ENCODE assay signal across 22 mouse cellular contexts in genomic region chr9:72218736-72219135, GRCm38 (mm10). TPM values are rescaled to one million over a fixed set of nuclear protein-coding genes. Genes with fewer than 3 reads are reported as not detected.
DNase-seq lines count a peak whose midpoint lies in the region; ATAC-seq and TF ChIP-seq lines count a peak whose summit lies in the region.
"Had no signal": no experiment of that assay in that cellular context is flagged by ENCODE, and none has a peak within 500 bp of the region (broad histone marks: within the 10 kb centered on the region; RNA-seq: fewer than 3 reads in every experiment).

No protein-coding gene starts in this region.

- no peak for TF ChIP-seq POLR2A in thymus, adult 2 months (IDR thresholded peaks at IDR 0.05; ENCODE audit: control insufficient read depth, extremely low read depth, insufficient read depth, low read length, poor library complexity)

- ATAC-seq in midbrain, embryonic 14.5 days (ENCODE audit: low FRiP score, low TSS enrichment): no peak
- ATAC-seq in midbrain, embryonic 16.5 days: no peak
- ATAC-seq: activated CD4-positive, CD25-positive, alpha-beta regulatory T cell, adult 4 months; forebrain, embryonic 16.5 days; hindbrain, postnatal 0 days; Patski had no signal

- H3K9ac ChIP-seq in midbrain, embryonic 14.5 days (replicated peaks; ENCODE audit: low read length): no peak overlapping the region
- no peak overlapping the region for H3K9ac ChIP-seq in midbrain, embryonic 16.5 days (ENCODE audit: low read depth, low read length)
- H3K9ac ChIP-seq: heart, embryonic 15.5 days; hindbrain, embryonic 13.5 days had no signal

- no peak overlapping the region for H3K4me3 ChIP-seq in midbrain, embryonic 14.5 days (replicated peaks; ENCODE audit: low read depth, low read length)
- H3K4me3 ChIP-seq in midbrain, embryonic 16.5 days (ENCODE audit: low read depth, low read length): no peak overlapping the region
- H3K4me3 ChIP-seq in thymus, adult 2 months (ENCODE audit: control insufficient read depth, insufficient read depth, low read length): no peak overlapping the region
- H3K4me3 ChIP-seq: heart, embryonic 15.5 days; hindbrain, embryonic 13.5 days had no signal

- peak overlapping the region; percentile 8; the same call in 1 of the 2 replicates for H3K4me2 ChIP-seq in midbrain, embryonic 14.5 days (ENCODE audit: low read length)
- H3K4me2 ChIP-seq in midbrain, embryonic 16.5 days (ENCODE audit: low read length): no peak overlapping the region
- H3K4me2 ChIP-seq: heart, embryonic 11.5 days; heart, embryonic 15.5 days; hindbrain, embryonic 13.5 days had no signal

- TF ChIP-seq CTCF in thymus, adult 2 months (IDR thresholded peaks at IDR 0.05; ENCODE audit: borderline replicate concordance, control insufficient read depth, extremely low read depth, insufficient read depth, low read length, poor library complexity): no peak

- 19% methylated on average over 7 of the region's 7 CpGs for WGBS in midbrain, embryonic 14.5 days
- 22% methylated on average over 7 of the region's 7 CpGs for WGBS in midbrain, embryonic 16.5 days
- WGBS in thymus, adult 2 months: 87% methylated on average over 7 of the region's 7 CpGs

- DNase-seq in embryo, embryonic 10.5 days (ENCODE audit: low spot score): peak; percentile 4
- DNase-seq in embryo, embryonic 11 days: no peak
- peak; percentile 58 for DNase-seq in heart, adult 11 months
- no peak for DNase-seq in heart, adult 9 months (ENCODE audit: low spot score in 2 of 2)
- peak; percentile 54 for DNase-seq in midbrain, embryonic 14.5 days
- peak; percentile 57 for DNase-seq in retina, postnatal 1 day
- no peak for DNase-seq in thymus, adult 2 months
- DNase-seq: adrenal gland, postnatal 14 days; cerebellum, adult 2 months; cerebellum, postnatal 10 days; gastrocnemius, postnatal 36 days; heart, adult 18-20 months; heart, postnatal 14 days had no signal

- no peak overlapping the region for H3K27ac ChIP-seq in midbrain, embryonic 14.5 days (replicated peaks; ENCODE audit: low read depth, low read length)
- H3K27ac ChIP-seq in midbrain, embryonic 16.5 days (ENCODE audit: low read length): no peak overlapping the region
- no peak overlapping the region for H3K27ac ChIP-seq in thymus, adult 2 months (ENCODE audit: control insufficient read depth, insufficient read depth, low read length)
- H3K27ac ChIP-seq: heart, embryonic 15.5 days; hindbrain, embryonic 13.5 days; hindbrain, postnatal 0 days had no signal

- H3K4me1 ChIP-seq in midbrain, embryonic 14.5 days (ENCODE audit: control insufficient read depth, insufficient read depth, low read length): peaks cover 6% of the 10 kb centered on the region; the same call in 1 of the 2 replicates
- H3K4me1 ChIP-seq in midbrain, embryonic 16.5 days (ENCODE audit: control insufficient read depth, insufficient read depth, low read length): no peaks in the 10 kb centered on the region
- H3K4me1 ChIP-seq in thymus, adult 2 months (replicated peaks; ENCODE audit: control insufficient read depth, insufficient read depth, low read length): peaks cover 2% of the 10 kb centered on the region; the same call in 1 of the 2 replicates
- H3K4me1 ChIP-seq: heart, embryonic 15.5 days had no signal

- H3K36me3 ChIP-seq in midbrain, embryonic 14.5 days (ENCODE audit: control insufficient read depth, insufficient read depth, low read length): no peaks in the 10 kb centered on the region
- H3K36me3 ChIP-seq in midbrain, embryonic 16.5 days (ENCODE audit: control insufficient read depth, insufficient read depth, low read length): no peaks in the 10 kb centered on the region
- H3K36me3 ChIP-seq in thymus, adult 2 months (ENCODE audit: control insufficient read depth, insufficient read depth, low read length): no peaks in the 10 kb centered on the region
- H3K36me3 ChIP-seq: heart, embryonic 15.5 days; hindbrain, embryonic 13.5 days had no signal

- H3K9me3 ChIP-seq in midbrain, embryonic 14.5 days (ENCODE audit: control insufficient read depth, low read length): no peaks in the 10 kb centered on the region
- no peaks in the 10 kb centered on the region for H3K9me3 ChIP-seq in midbrain, embryonic 16.5 days (replicated peaks; ENCODE audit: control insufficient read depth, low read length, poor library complexity, severe bottlenecking)
- H3K9me3 ChIP-seq: heart, embryonic 15.5 days; hindbrain, embryonic 13.5 days had no signal

- H3K27me3 ChIP-seq in midbrain, embryonic 14.5 days (ENCODE audit: control insufficient read depth, insufficient read depth, low read length): no peaks in the 10 kb centered on the region
- H3K27me3 ChIP-seq in midbrain, embryonic 16.5 days (ENCODE audit: control insufficient read depth, insufficient read depth, low read depth, low read length): no peaks in the 10 kb centered on the region
- no peaks in the 10 kb centered on the region for H3K27me3 ChIP-seq in thymus, adult 2 months (ENCODE audit: control insufficient read depth, insufficient read depth, low read length)
- H3K27me3 ChIP-seq: CH12.LX; heart, embryonic 15.5 days; hindbrain, embryonic 13.5 days; Patski had no signal

RNA-seq across cellular contexts. Expression of gene Zfp280d, which starts 55.9 kb away (rescaled TPM):
- polyA plus RNA-seq in midbrain, embryonic 14.5 days (2014; fragmentation: Nextera tagmentation; extraction: Ambion mirVana): 46.7 and 53.3 TPM in 2 replicates
- polyA plus RNA-seq in midbrain, embryonic 16.5 days (2015; fragmentation: Nextera tagmentation; extraction: Ambion mirVana): 38.6 and 44.3 TPM in 2 replicates
- polyA plus RNA-seq in thymus, adult 2 months (2012; rRNA removed): 38.4 and 38.7 TPM in 2 replicates

Comparison
In these comparisons a context has a peak if more than half of its experiments do, and no peak if none do; other contexts are left out.
1. DNase-seq: peak in embryo, embryonic 10.5 days (single experiment), heart, adult 11 months (single experiment), midbrain, embryonic 14.5 days (single experiment) and retina, postnatal 1 day (single experiment); none in embryo, embryonic 11 days (single experiment), heart, adult 9 months (0 of 2) and thymus, adult 2 months (single experiment).